Mouse (Mus musculus) adrenal gland, postnatal 36 days (tissue): ENCODE data around the gene Peli1. TPM values are rescaled to one million over a fixed set of nuclear protein-coding genes. Genes with fewer than 3 reads are reported as not detected.

ENCODE experiments used
- DNase-seq, 2 experiments: peaks; one replicate each; pipeline ENCODE4 v3.0.0; 2021; ENCODE audit warnings: mixed read lengths in 1 of 2
- total RNA-seq, 2 experiments: library from RNA; stranded (reverse); gene quantifications; 2 replicates each; pipeline ENCODE4 v1.2.3; 2021

The Peli1 gene
- total RNA-seq, 2 experiments from 2014 or later = 16.4 to 19.8 TPM

GRCm38 (mm10) chr11:21092621-21093020 is 1.5 kb downstream of the Peli1 start:
- DNase-seq = no peak

GRCm38 (mm10) chr11:21093081-21093815 is 2.2 kb downstream of the Peli1 start:
- no peak for DNase-seq

- DNase-seq = no peak
Measured at GRCm38 (mm10) chr11:21096590-21096989, 5.5 kb downstream of the Peli1 start.

- no peak for DNase-seq
Measured at GRCm38 (mm10) chr11:21098457-21098856, 7.4 kb downstream of the Peli1 start.

GRCm38 (mm10) chr11:21100704-21101103 is 9.6 kb downstream of the Peli1 start:
- no peak for DNase-seq

GRCm38 (mm10) chr11:21101286-21101685 is 10.2 kb downstream of the Peli1 start:
- no peak for DNase-seq

- DNase-seq = no peak
Measured at GRCm38 (mm10) chr11:21102273-21103005, 11.3 kb downstream of the Peli1 start.

GRCm38 (mm10) chr11:21103186-21103585 is 12.1 kb downstream of the Peli1 start:
- no peak for DNase-seq

GRCm38 (mm10) chr11:21105393-21105792 is 14.3 kb downstream of the Peli1 start:
- no peak for DNase-seq

- no peak for DNase-seq
Measured at GRCm38 (mm10) chr11:21107120-21107519, 16.0 kb downstream of the Peli1 start.

GRCm38 (mm10) chr11:21109279-21109678 is 18.2 kb downstream of the Peli1 start:
- no peak for DNase-seq

- no peak for DNase-seq
Measured at GRCm38 (mm10) chr11:21114516-21114915, 23.4 kb downstream of the Peli1 start.

- DNase-seq = no peak
Measured at GRCm38 (mm10) chr11:21115804-21116203, 24.7 kb downstream of the Peli1 start.

- DNase-seq = no peak
Measured at GRCm38 (mm10) chr11:21116623-21117295, 25.7 kb downstream of the Peli1 start.

- no peak for DNase-seq
Measured at GRCm38 (mm10) chr11:21121737-21122136, 30.6 kb downstream of the Peli1 start.

GRCm38 (mm10) chr11:21122399-21122798 is 31.3 kb downstream of the Peli1 start:
- DNase-seq = no peak

- DNase-seq = no peak
Measured at GRCm38 (mm10) chr11:21131692-21132091, 40.6 kb downstream of the Peli1 start.

GRCm38 (mm10) chr11:21134875-21135451 is 43.9 kb downstream of the Peli1 start:
- no peak for DNase-seq

GRCm38 (mm10) chr11:21139453-21139852 is 48.4 kb downstream of the Peli1 start:
- no peak for DNase-seq

- DNase-seq = no peak
Measured at GRCm38 (mm10) chr11:21141242-21141641, 50.2 kb downstream of the Peli1 start.

GRCm38 (mm10) chr11:21141755-21142154 is 50.7 kb downstream of the Peli1 start:
- DNase-seq = no peak

GRCm38 (mm10) chr11:21149476-21149875 is 58.4 kb downstream of the Peli1 start:
- no peak for DNase-seq

GRCm38 (mm10) chr11:21150316-21150715 is 59.2 kb downstream of the Peli1 start:
- DNase-seq = no peak
